Mouse (Mus musculus) adrenal gland, postnatal 4 days (tissue): ENCODE results near the gene Tpcn1. TPM values are rescaled to one million over a fixed set of nuclear protein-coding genes. Genes with fewer than 3 reads are reported as not detected.

Source experiments
- DNase-seq, 2 experiments: peaks; one replicate each; pipeline ENCODE4 v3.0.0; 2021 to 2022; ENCODE audit warnings: low spot score in 2 of 2, mixed read lengths in 2 of 2
- long read RNA-seq, 2 experiments: library from polyadenylated mRNA; stranded (forward); transcript quantifications; one replicate each; pipeline ENCODE4 v2.0.0; 2021
- total RNA-seq, 2 experiments: library from RNA; stranded (reverse); gene quantifications; 2 replicates each; pipeline ENCODE4 v1.2.3; 2021

Gene Tpcn1
- 10 to 100 TPM; 47.5 to 49.5 TPM for total RNA-seq
- long read RNA-seq, experiment 1, partial matches to known transcripts = 0 of 3 reads
- long read RNA-seq, experiment 1, other reads (novel, unspliced or antisense) = 1 of 3 reads
- long read RNA-seq, experiment 2, full-length matches to known transcripts = 7 of 16 reads
- long read RNA-seq, experiment 2, partial matches to known transcripts = 1 of 16 reads
- long read RNA-seq, experiment 2, other reads (novel, unspliced or antisense) = 8 of 16 reads

DNA sequence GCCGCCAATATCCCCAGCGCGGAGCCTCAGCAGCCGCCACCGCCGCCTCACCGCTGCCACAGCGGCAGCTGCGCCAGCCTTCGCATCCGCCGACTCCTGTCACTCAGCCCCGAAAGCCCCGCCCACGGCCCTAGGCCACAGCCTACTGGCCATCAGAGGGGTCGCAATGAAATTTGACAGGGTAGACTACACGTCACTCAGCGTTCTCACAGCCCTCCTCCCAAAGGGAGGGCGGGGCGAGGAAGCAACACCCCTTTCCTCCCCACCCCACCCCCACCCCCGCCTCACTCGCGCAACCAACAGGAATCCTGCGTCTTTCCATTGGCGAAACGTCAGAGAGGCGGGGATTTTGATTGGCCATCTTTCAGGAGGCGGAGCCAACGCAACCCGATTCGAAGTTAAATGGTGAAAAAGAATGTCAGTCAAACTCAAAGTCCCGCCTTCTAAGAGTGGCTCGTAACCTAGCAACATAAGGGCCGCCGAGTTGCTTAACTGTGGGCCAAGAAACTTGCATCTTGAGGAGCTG is at the start of gene Tpcn1, which contains the start of gene Iqcd:
Tpcn1 (minus strand) TSS at position 105 of the 526 bp plus-strand sequence.
Iqcd (plus strand) TSS at position 448 of the 526 bp plus-strand sequence.
- peak; percentile 90 to 98 for DNase-seq

DNA sequence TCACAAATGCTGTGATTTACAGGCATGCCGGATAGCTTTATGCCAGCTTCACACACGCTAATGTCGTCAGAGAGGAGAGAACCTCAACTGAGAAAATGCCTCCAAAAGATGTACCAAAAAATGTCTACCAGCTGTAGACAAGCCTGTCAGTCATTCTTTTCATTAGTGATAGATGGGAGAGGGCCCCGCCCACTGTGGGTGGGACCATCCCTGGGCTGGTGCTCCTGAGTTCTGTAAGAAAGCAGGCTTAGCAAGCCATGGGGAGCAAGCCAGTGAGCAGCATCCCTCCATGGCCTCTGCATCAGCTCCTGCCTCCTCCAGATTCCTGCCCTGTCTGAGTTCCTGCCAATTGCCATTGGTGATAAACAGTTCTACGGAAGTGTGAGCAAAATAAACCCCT is 47.2 kb upstream of the Tpcn1 start:
- DNase-seq = no peak

DNA sequence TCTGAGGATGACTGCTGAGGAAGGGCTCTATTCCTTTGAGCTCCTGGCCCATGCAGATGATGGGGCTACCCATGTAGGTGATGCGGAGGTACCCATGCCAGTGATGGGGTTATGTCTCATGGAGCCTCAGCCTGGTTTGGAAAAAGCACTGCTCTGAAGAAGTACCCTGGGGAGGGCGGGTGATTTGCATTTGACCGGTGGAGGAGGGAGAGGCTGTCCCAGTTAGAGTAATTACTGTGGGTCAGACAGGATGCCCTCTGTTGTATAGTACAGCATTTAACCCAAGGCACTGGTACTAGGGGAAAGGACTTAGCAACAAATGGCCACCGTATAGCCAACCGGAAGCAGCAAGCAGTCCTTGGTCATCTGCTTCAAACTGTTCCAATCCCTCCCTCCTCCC is 46.4 kb upstream of the Tpcn1 start:
- no peak for DNase-seq

GRCm38 (mm10) chr5:120634131-120634530 is 45.7 kb upstream of the Tpcn1 start, which contains the start of gene Cfap73:
TSS of gene Cfap73 (minus strand) at chr5:120634235.
- DNase-seq = no peak

- DNase-seq = no peak
Measured at GRCm38 (mm10) chr5:120631892-120632291, 43.4 kb upstream of the Tpcn1 start.

GRCm38 (mm10) chr5:120631128-120631527 is 42.7 kb upstream of the Tpcn1 start:
- no peak for DNase-seq

DNA sequence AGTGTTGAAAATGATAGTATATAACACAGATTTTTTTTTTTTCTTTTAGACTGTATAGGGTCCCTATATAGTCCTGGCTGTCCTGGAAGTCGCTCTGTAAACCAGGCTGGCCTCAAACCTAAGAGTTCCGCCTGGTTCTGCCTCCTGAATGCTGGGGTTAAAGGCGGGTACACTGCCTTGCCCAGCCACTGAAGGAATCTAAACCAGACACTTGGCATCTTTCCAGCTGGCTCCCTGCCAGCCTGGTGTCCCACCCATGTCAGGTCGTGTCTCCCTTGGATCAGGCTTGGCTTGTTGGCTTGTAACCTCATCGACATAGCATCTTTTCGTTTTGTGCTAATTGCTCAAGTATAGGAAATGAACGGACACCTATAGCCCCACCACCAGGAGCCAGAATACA is 40.2 kb upstream of the Tpcn1 start:
- DNase-seq = no peak

- DNase-seq = no peak
Measured at GRCm38 (mm10) chr5:120627515-120628300, 39.2 kb upstream of the Tpcn1 start.

GRCm38 (mm10) chr5:120626399-120626798 is 37.9 kb upstream of the Tpcn1 start:
- no peak for DNase-seq

- no peak for DNase-seq
Measured at GRCm38 (mm10) chr5:120624427-120624826, 36.0 kb upstream of the Tpcn1 start.

DNA sequence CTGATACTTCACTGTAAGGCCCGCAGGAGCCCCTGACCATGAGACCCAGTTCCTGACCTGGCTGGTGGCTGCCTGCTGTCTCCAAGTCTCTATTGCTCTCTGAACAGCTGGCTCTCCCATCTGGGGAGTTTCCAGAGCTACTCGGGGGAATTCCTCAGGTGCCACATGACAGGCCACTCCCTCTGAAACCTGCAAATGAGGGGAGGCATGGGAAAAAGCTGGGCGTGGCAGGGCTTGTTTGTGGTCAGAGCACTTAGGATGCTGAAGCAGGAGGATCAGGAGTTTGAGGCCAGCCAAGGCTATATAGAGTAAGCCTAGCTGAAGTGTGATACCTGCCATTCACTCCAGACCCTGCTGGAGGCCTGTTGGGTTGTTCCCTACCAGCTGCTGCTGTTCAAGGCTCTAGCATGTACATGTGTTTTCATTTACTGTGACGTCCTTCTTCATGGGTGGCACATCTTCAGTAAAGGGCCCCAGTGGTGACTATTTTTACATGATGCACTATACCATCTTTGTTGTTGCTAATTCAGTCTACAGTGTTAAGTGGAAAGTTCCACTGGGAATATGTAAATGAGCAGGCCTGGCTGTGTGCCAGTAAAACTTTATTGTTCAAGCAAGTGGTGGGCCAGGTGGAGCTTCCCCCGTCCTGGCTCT is 33.9 kb upstream of the Tpcn1 start:
- DNase-seq = no peak

GRCm38 (mm10) chr5:120621846-120622197 is 33.3 kb upstream of the Tpcn1 start:
- no peak for DNase-seq

GRCm38 (mm10) chr5:120621078-120621765 is 32.7 kb upstream of the Tpcn1 start:
- DNase-seq = no peak

GRCm38 (mm10) chr5:120620375-120621077 is 32.1 kb upstream of the Tpcn1 start:
- peak; percentile 71 to 72 for DNase-seq

DNA sequence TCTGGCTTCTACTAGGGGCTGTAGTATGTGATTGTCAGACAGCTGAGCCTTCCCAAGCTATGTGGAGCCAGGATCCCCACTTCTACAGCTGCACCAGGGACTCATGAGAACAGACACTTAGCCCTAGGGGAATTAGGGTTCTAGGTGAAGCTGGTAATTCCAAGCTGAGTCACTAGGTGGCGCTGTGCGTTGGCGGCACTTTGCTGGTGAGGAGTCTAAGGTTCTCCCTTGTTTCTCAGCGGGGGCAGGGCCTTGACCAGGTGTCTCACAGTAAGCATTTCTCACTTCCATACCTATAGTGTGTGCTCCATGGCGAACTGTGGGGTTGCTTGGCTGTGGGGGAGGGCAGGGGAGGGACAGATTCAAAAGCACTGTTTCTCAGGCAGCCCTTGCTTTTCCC is 30.7 kb upstream of the Tpcn1 start:
- no peak for DNase-seq

DNA sequence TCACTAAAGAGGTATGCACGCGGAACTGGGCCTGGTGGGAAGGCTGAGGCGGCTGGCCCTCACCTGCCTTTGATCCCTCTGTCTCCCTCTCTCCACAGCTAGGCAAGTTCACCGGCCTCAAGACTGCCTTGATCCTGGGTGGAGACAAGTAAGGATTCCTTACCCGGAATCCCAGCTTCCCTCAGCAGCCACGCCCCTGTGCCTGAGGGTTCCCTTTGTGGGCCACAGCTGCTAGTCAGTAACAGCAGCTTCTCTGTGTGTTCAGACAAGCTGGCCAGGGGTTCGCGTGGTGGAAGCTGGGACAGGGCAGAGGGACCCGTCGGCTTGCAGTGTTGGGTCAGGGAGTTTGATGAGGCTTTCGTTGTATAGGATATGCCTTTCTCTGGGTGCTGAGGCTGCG is 30.3 kb upstream of the Tpcn1 start:
- DNase-seq = no peak

- no peak for DNase-seq
Measured at GRCm38 (mm10) chr5:120615903-120616302, 27.4 kb upstream of the Tpcn1 start.

GRCm38 (mm10) chr5:120612822-120613604 is 24.5 kb upstream of the Tpcn1 start:
- peak; percentile 90 to 100 for DNase-seq

GRCm38 (mm10) chr5:120612442-120612821 is 24.0 kb upstream of the Tpcn1 start, which contains the start of the genes Rita1 and Ddx54:
TSS of gene Rita1 (minus strand) at chr5:120612589.
TSS of gene Ddx54 (plus strand) at chr5:120612739.
- DNase-seq = peak; percentile 88 to 94

- no peak for DNase-seq
Measured at GRCm38 (mm10) chr5:120611416-120611815, 22.9 kb upstream of the Tpcn1 start.
